Mouse (Mus musculus): ENCODE results near the gene Brinp2. TPM values are rescaled to one million over a fixed set of nuclear protein-coding genes. Genes with fewer than 3 reads are reported as not detected.

The Brinp2 gene
- polyA plus RNA-seq (2015; fragmentation: Nextera tagmentation; extraction: Ambion mirVana), result not detected in 2 replicates

- H3K27me3 ChIP-seq (ENCODE audit: control insufficient read depth, insufficient read depth, low read depth, low read length), result peaks cover 20% of the 10 kb centered on the region
- no peak within 1 kb of the TSS for H3K9ac ChIP-seq (ENCODE audit: low read depth, low read length)
- ATAC-seq (ENCODE audit: low read depth), result peak; percentile 51; the same call in 1 of the 2 replicates
- peak within 1 kb of the TSS; percentile 53 for H3K4me2 ChIP-seq (ENCODE audit: low read depth, low read length)
- no peak within 1 kb of the TSS for H3K27ac ChIP-seq (ENCODE audit: low read length)
- H3K4me3 ChIP-seq (ENCODE audit: low read depth, low read length), result peak within 1 kb of the TSS; percentile 42
- no peaks in the 10 kb centered on the region for H3K4me1 ChIP-seq (ENCODE audit: control insufficient read depth, low read depth, low read length)
- WGBS (ENCODE audit: insufficient replicate concordance), result under 1% methylated on average over 30 of the region's 30 CpGs
- no peaks in the 10 kb centered on the region for H3K36me3 ChIP-seq (ENCODE audit: control insufficient read depth, insufficient read depth)
- H3K9me3 ChIP-seq (replicated peaks; ENCODE audit: control insufficient read depth, low read length), result no peaks in the 10 kb centered on the region
These were observed at the start of gene Brinp2 for GRCm38 (mm10) chr1:158356051-158356461. Brinp2 (minus strand) TSS chr1:158356326.

DNA sequence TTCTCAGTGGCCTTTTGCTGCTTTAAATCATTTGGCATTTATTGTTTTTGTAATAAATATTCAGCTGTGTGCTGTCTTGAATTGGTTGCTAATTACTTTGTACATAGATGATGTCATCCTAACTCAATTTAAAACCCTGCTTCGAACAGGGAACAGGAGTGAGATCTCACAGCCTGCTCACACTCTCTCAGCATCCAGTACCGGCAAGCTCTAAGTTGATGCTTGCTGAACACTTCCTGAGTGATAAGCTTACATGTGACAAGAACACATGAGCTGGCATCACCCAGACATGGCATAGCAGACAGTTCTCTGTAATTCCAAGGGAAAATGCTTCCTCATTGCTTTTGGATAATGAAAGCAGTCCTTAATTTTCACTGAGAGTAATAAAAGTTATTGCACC lies 44.8 kb upstream of the Brinp2 start:
- no peak for ATAC-seq (ENCODE audit: low read depth)
- Histone ChIP-seq H3K36me3 (ENCODE audit: control insufficient read depth, insufficient read depth) (no peaks in the 10 kb centered on the region), H3K27ac (ENCODE audit: low read length) (no peak overlapping the region), H3K4me3 (ENCODE audit: low read depth, low read length) (no peak overlapping the region), H3K4me2 (ENCODE audit: low read depth, low read length) (no peak overlapping the region), H3K27me3 (ENCODE audit: control insufficient read depth, insufficient read depth, low read depth, low read length) (no peaks in the 10 kb centered on the region), H3K4me1 (ENCODE audit: control insufficient read depth, low read depth, low read length) (no peaks in the 10 kb centered on the region), H3K9me3 (replicated peaks; ENCODE audit: control insufficient read depth, low read length) (no peaks in the 10 kb centered on the region), H3K9ac (ENCODE audit: low read depth, low read length) (no peak overlapping the region)
- 60% methylated on average over 2 of the region's 2 CpGs for WGBS (ENCODE audit: insufficient replicate concordance)

- Histone ChIP-seq H3K4me2 (ENCODE audit: low read depth, low read length) (no peak overlapping the region), H3K4me1 (ENCODE audit: control insufficient read depth, low read depth, low read length) (no peaks in the 10 kb centered on the region), H3K36me3 (ENCODE audit: control insufficient read depth, insufficient read depth) (no peaks in the 10 kb centered on the region), H3K4me3 (ENCODE audit: low read depth, low read length) (no peak overlapping the region), H3K27ac (ENCODE audit: low read length) (no peak overlapping the region), H3K9ac (ENCODE audit: low read depth, low read length) (no peak overlapping the region), H3K9me3 (replicated peaks; ENCODE audit: control insufficient read depth, low read length) (no peaks in the 10 kb centered on the region), H3K27me3 (ENCODE audit: control insufficient read depth, insufficient read depth, low read depth, low read length) (no peaks in the 10 kb centered on the region)
- no peak for ATAC-seq (ENCODE audit: low read depth)
- WGBS (ENCODE audit: insufficient replicate concordance), result 53% methylated on average over 2 of the region's 2 CpGs
These were observed 40.9 kb upstream of the Brinp2 start for GRCm38 (mm10) chr1:158397058-158397457.

DNA sequence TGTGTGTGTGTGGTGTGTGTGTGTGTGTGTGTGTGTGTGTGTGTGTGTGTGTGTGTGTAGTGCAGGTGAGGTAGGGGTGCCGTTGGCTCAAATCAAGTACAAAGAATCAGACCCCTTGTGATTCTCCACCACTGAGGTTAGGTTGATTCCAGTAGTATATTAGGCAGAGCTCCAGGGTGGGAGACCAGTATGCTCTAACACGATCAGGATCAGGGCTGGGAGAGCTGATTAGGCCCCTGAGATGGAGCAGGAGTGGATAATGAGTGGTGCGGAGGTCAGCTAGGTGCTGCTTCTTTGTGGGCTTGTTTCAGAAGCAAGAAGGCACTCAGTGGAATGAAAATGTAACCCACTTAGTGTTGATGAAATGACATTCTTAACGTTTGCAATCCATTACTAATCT lies 34.6 kb upstream of the Brinp2 start:
- ATAC-seq (ENCODE audit: low read depth), result no peak
- Histone ChIP-seq H3K27ac (ENCODE audit: low read length) (no peak overlapping the region), H3K27me3 (ENCODE audit: control insufficient read depth, insufficient read depth, low read depth, low read length) (no peaks in the 10 kb centered on the region), H3K36me3 (ENCODE audit: control insufficient read depth, insufficient read depth) (no peaks in the 10 kb centered on the region), H3K4me1 (ENCODE audit: control insufficient read depth, low read depth, low read length) (no peaks in the 10 kb centered on the region), H3K4me2 (ENCODE audit: low read depth, low read length) (no peak overlapping the region), H3K9ac (ENCODE audit: low read depth, low read length) (no peak overlapping the region), H3K9me3 (replicated peaks; ENCODE audit: control insufficient read depth, low read length) (no peaks in the 10 kb centered on the region), H3K4me3 (ENCODE audit: low read depth, low read length) (no peak overlapping the region)
- 58% methylated on average over 4 of the region's 4 CpGs for WGBS (ENCODE audit: insufficient replicate concordance)

- no peak overlapping the region for H3K9ac ChIP-seq (ENCODE audit: low read depth, low read length)
- H3K36me3 ChIP-seq (ENCODE audit: control insufficient read depth, insufficient read depth), result no peaks in the 10 kb centered on the region
- H3K4me1 ChIP-seq (ENCODE audit: control insufficient read depth, low read depth, low read length), result no peaks in the 10 kb centered on the region
- H3K27ac ChIP-seq (ENCODE audit: low read length), result no peak overlapping the region
- ATAC-seq (ENCODE audit: low read depth), result no peak
- H3K4me3 ChIP-seq (ENCODE audit: low read depth, low read length), result no peak overlapping the region
- 63% methylated on average over 4 of the region's 4 CpGs for whole genome bisulfite sequencing (ENCODE audit: insufficient replicate concordance)
- no peaks in the 10 kb centered on the region for H3K27me3 ChIP-seq (ENCODE audit: control insufficient read depth, insufficient read depth, low read depth, low read length)
- no peak overlapping the region for H3K4me2 ChIP-seq (ENCODE audit: low read depth, low read length)
- H3K9me3 ChIP-seq (replicated peaks; ENCODE audit: control insufficient read depth, low read length), result no peaks in the 10 kb centered on the region
These were observed 32.9 kb upstream of the Brinp2 start for GRCm38 (mm10) chr1:158388995-158389394.

- H3K27ac ChIP-seq (ENCODE audit: low read length), result no peak overlapping the region
- ATAC-seq (ENCODE audit: low read depth), result no peak
- no peak overlapping the region for H3K4me3 ChIP-seq (ENCODE audit: low read depth, low read length)
- no peaks in the 10 kb centered on the region for H3K9me3 ChIP-seq (replicated peaks; ENCODE audit: control insufficient read depth, low read length)
- no peak overlapping the region for H3K9ac ChIP-seq (ENCODE audit: low read depth, low read length)
- WGBS (ENCODE audit: insufficient replicate concordance), result 28% methylated on average over 3 of the region's 3 CpGs
- no peaks in the 10 kb centered on the region for H3K36me3 ChIP-seq (ENCODE audit: control insufficient read depth, insufficient read depth)
- H3K4me1 ChIP-seq (ENCODE audit: control insufficient read depth, low read depth, low read length), result no peaks in the 10 kb centered on the region
- no peak overlapping the region for H3K4me2 ChIP-seq (ENCODE audit: low read depth, low read length)
- H3K27me3 ChIP-seq (ENCODE audit: control insufficient read depth, insufficient read depth, low read depth, low read length), result no peaks in the 10 kb centered on the region
These were observed 30.7 kb upstream of the Brinp2 start for GRCm38 (mm10) chr1:158386781-158387180.

- Histone ChIP-seq H3K27me3 (ENCODE audit: control insufficient read depth, insufficient read depth, low read depth, low read length) (no peaks in the 10 kb centered on the region), H3K27ac (ENCODE audit: low read length) (no peak overlapping the region), H3K36me3 (ENCODE audit: control insufficient read depth, insufficient read depth) (no peaks in the 10 kb centered on the region), H3K4me3 (ENCODE audit: low read depth, low read length) (no peak overlapping the region), H3K4me2 (ENCODE audit: low read depth, low read length) (no peak overlapping the region), H3K9me3 (replicated peaks; ENCODE audit: control insufficient read depth, low read length) (no peaks in the 10 kb centered on the region), H3K9ac (ENCODE audit: low read depth, low read length) (no peak overlapping the region), H3K4me1 (ENCODE audit: control insufficient read depth, low read depth, low read length) (no peaks in the 10 kb centered on the region)
- ATAC-seq (ENCODE audit: low read depth), result no peak
- 66% methylated on average over 2 of the region's 2 CpGs for WGBS (ENCODE audit: insufficient replicate concordance)
These were observed 29.2 kb upstream of the Brinp2 start for GRCm38 (mm10) chr1:158385311-158385710.

DNA sequence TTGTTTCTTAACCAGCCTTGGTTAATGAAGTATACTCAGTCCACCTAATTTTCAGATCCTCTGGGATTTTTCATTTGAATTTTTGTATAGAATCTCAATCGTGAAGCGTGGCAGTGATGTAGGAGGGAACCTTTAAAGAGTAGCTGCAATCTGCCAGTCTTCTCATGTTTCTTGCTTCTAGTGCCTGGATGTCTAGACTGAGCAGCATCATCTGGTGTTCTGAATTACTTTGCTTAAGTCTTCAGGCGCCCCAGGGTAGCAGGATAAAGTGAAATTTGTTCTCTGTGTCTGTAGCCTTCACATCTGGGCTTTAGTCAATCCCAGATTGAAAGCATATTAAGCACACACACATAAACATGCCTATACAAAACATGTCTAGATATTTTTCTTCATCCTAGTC lies 27.1 kb upstream of the Brinp2 start:
- no peak overlapping the region for H3K27ac ChIP-seq (ENCODE audit: low read length)
- H3K4me1 ChIP-seq (ENCODE audit: control insufficient read depth, low read depth, low read length), result no peaks in the 10 kb centered on the region
- no peaks in the 10 kb centered on the region for H3K36me3 ChIP-seq (ENCODE audit: control insufficient read depth, insufficient read depth)
- no peaks in the 10 kb centered on the region for H3K9me3 ChIP-seq (replicated peaks; ENCODE audit: control insufficient read depth, low read length)
- H3K4me3 ChIP-seq (ENCODE audit: low read depth, low read length), result no peak overlapping the region
- no peak overlapping the region for H3K4me2 ChIP-seq (ENCODE audit: low read depth, low read length)
- WGBS (ENCODE audit: insufficient replicate concordance), result 49% methylated on average over 3 of the region's 3 CpGs
- no peak for ATAC-seq (ENCODE audit: low read depth)
- H3K27me3 ChIP-seq (ENCODE audit: control insufficient read depth, insufficient read depth, low read depth, low read length), result no peaks in the 10 kb centered on the region
- no peak overlapping the region for H3K9ac ChIP-seq (ENCODE audit: low read depth, low read length)

DNA sequence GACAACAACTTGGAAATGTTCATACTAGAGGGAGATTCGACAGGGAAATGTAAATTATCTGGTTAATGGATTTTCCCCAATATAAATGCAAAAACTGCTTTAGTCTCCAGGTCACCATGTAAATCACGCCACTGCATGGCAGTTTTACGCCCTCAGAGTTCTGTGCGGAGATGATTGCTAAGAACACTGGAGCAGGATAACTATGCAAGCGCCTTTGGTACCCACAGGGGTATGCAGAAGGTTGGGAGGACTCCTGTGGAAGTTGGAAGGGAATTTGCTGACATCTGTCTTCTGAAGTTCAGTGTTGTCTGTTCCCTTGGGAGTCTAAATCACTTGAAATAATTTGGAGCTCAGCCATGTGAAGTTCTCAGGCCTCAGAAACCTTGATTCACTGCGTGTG lies 26.2 kb upstream of the Brinp2 start:
- no peak for ATAC-seq (ENCODE audit: low read depth)
- Histone ChIP-seq H3K4me3 (ENCODE audit: low read depth, low read length) (no peak overlapping the region), H3K9ac (ENCODE audit: low read depth, low read length) (no peak overlapping the region), H3K9me3 (replicated peaks; ENCODE audit: control insufficient read depth, low read length) (no peaks in the 10 kb centered on the region), H3K27me3 (ENCODE audit: control insufficient read depth, insufficient read depth, low read depth, low read length) (no peaks in the 10 kb centered on the region), H3K4me1 (ENCODE audit: control insufficient read depth, low read depth, low read length) (no peaks in the 10 kb centered on the region), H3K27ac (ENCODE audit: low read length) (no peak overlapping the region), H3K4me2 (ENCODE audit: low read depth, low read length) (no peak overlapping the region), H3K36me3 (ENCODE audit: control insufficient read depth, insufficient read depth) (no peaks in the 10 kb centered on the region)
- 59% methylated on average over 6 of the region's 6 CpGs for WGBS (ENCODE audit: insufficient replicate concordance)

Data from liver, embryonic 16.5 days (tissue).